Mouse (Mus musculus): ENCODE data around the gene Ccna2. TPM values are rescaled to one million over a fixed set of nuclear protein-coding genes. Genes with fewer than 3 reads are reported as not detected.

Ccna2 gene
- total RNA-seq, 1 experiment from 2014 or later: 1.0 TPM

DNA sequence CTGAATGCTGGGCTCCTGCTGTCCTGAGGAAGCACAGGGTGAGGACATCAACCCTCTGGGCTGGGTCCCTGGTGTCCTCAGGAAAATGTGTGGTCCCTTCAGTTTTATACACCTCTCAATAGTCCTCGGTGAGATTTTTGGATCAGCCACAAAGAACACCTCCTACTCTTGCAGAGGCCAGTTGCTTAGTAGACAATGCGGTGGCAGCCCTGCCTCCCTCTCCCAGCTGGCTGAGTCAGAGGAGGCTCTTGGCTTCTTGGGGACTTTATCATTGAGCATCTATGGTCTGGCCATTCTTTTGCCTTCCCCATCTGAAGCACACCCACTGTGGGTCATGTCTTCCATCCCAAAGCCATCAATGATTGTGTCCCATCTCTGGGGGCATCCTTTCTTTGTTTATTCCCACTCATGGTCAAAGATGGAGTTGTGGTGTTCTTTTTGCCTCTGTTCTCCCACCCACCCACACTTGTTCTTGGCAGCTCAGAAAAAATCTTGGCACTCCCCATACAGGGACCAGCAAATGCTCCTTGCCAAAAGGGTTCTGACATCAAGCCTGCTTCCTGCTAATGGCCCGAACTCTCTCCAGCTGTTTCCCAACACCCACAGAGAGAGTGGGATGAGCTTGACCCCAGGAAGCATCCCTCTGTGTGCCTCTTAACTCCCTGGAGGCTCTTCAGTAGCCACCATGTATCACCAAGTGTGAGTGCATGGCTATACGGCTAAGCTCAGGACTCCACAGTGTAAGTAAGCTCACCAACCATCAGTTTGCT lies 34.1 kb downstream of the Ccna2 start:
- no peak for ATAC-seq (replicated peaks; ENCODE audit: insufficient number of reproducible peaks, low FRiP score, low TSS enrichment, poor library complexity, severe bottlenecking)

DNA sequence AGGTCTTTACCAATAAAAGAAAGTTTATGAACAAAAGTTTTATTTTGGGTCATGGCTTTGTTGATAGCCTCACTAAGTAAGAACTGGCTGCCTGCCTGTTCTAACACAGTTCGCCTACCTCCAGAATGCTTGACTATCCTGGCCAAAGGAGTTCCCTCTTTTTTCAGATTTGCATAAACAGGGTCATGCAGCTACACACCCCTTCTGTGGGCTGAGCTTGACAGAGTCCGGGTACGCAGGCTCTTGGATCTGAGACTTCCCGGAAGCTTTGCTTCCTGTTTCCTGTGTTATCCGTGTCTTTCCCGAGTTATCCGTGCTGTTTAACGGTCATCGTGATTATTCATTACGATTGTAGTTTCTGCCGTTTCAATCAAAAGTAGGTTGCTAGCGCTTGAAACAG lies 35.9 kb downstream of the Ccna2 start:
- ATAC-seq (replicated peaks; ENCODE audit: insufficient number of reproducible peaks, low FRiP score, low TSS enrichment, poor library complexity, severe bottlenecking): no peak

DNA sequence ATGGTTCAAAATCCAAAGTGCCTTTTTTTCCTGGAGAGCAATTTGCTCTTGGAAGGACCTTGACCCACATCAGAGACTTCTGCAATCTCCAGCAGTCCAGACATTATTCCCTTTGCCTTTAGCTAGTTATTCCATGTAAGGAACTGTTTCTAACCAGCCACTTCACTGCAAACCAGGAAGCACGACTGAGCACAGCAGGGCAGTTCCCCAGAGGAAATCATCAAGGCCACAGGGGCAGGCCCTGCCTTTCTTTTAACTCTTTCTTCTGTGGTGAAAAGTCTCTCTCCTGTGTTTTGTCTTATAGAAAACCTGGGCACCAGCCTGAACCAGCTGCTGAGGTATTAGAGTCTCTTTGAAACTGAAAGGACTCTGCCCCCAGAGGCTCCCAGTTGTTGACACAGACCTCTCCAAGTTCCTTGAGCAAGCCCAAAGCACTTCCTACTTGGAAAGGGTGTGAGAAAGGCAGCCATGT lies 38.7 kb downstream of the Ccna2 start:
- ATAC-seq (replicated peaks; ENCODE audit: insufficient number of reproducible peaks, low FRiP score, low TSS enrichment, poor library complexity, severe bottlenecking): no peak

DNA sequence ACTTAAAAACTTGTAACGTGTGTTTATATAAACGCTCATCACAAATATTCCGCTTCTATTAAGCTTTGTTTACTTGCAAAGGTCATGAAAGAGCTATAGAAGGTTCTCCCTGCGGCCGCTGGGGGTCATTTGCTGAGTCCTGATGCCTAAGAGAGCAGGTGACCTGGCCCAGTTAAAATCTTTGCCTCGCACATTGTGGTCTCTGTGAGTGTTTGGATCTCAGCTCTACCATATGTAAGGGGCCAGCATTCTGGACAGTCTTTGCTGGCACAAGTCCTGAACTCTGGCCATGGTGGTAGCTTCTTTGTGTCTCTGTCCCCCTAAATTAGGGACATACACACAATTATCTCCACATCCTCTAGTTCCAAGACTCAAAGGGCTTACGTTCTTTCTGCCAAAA lies 39.2 kb downstream of the Ccna2 start:
- no peak for ATAC-seq (replicated peaks; ENCODE audit: insufficient number of reproducible peaks, low FRiP score, low TSS enrichment, poor library complexity, severe bottlenecking)

- ATAC-seq (replicated peaks; ENCODE audit: insufficient number of reproducible peaks, low FRiP score, low TSS enrichment, poor library complexity, severe bottlenecking): no peak
Observed at GRCm38 (mm10) chr3:36531979-36532542, 39.9 kb downstream of the Ccna2 start.

DNA sequence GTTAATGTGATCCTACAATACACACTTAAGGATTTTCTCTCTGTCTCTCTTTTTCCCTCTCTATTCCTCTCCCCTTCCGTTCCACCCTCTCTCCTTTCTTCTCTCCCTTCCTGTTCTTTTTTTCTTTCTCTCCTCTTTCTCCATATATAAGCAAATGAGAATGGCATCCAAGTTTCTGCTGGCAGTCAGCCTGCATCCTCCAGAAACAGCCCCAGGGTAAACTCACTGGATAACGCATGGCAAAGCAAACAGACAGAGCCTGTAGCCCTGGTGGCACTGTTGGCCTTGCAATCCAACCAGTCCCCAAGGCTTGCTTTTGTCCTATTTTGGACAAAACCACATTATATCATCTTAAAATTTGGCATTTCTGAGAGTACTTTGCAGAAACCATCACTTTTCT lies 40.7 kb downstream of the Ccna2 start:
- ATAC-seq (replicated peaks; ENCODE audit: insufficient number of reproducible peaks, low FRiP score, low TSS enrichment, poor library complexity, severe bottlenecking): no peak

DNA sequence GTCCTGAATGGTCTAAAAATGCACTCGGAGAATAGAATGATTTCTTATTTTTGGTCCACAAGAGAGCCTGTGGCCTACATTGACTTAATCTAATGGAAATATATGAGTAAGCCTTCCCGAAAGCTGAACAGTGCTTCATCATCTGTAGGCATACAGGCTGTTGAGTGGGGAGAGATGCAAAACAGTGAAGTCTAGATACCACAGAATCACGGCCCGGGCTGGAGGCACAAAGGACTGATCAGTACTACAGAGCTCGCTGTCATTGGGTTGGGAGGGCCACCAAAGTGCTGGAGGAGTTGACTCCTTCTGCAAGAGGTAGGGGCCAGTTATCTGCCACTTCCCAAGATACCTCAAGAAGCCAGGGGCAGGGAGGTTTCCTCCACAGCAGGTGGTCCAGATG lies 41.2 kb downstream of the Ccna2 start:
- ATAC-seq (replicated peaks; ENCODE audit: insufficient number of reproducible peaks, low FRiP score, low TSS enrichment, poor library complexity, severe bottlenecking): no peak

- no peak for ATAC-seq (replicated peaks; ENCODE audit: insufficient number of reproducible peaks, low FRiP score, low TSS enrichment, poor library complexity, severe bottlenecking)
Observed at GRCm38 (mm10) chr3:36530345-36530744, 41.6 kb downstream of the Ccna2 start.

DNA sequence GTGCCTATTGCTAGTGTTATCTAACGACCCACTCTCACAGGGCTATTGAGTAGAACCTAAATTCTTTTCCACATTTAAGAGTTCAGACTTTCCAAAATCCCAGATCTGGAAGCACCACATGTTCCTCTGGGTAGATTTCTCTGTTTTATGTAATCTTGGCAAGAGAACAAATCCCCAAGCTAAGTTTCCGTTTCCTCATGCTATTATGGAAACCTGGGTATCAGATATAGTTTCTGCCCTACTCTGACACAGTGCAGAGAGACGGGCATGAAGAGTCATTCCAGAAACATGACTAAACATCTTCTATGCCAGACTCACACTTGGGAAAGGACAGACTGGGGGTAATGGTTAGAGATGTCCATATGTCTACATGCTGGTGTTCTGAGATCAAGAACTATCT lies 47.5 kb downstream of the Ccna2 start:
- ATAC-seq (replicated peaks; ENCODE audit: insufficient number of reproducible peaks, low FRiP score, low TSS enrichment, poor library complexity, severe bottlenecking): no peak

DNA sequence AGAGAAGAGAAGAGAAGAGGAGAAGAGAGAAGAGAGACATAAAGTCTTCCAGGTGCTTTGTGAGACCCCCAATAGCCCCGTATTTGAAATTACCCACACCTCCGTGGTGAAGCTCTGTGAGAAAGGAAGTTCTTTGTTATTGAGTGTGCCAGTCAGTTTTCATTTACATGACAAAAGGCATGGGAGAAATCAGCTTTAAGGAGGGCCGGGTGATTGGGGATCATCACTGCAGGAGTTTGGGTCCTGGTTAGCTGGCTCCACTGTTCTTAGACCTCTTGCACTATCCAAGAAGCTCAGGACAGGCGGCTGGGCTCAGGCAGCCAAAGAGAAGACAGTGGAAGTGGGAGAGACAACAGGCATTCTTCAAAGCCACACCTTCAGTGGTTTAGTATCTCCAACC lies 49.8 kb downstream of the Ccna2 start:
- no peak for ATAC-seq (replicated peaks; ENCODE audit: insufficient number of reproducible peaks, low FRiP score, low TSS enrichment, poor library complexity, severe bottlenecking)

DNA sequence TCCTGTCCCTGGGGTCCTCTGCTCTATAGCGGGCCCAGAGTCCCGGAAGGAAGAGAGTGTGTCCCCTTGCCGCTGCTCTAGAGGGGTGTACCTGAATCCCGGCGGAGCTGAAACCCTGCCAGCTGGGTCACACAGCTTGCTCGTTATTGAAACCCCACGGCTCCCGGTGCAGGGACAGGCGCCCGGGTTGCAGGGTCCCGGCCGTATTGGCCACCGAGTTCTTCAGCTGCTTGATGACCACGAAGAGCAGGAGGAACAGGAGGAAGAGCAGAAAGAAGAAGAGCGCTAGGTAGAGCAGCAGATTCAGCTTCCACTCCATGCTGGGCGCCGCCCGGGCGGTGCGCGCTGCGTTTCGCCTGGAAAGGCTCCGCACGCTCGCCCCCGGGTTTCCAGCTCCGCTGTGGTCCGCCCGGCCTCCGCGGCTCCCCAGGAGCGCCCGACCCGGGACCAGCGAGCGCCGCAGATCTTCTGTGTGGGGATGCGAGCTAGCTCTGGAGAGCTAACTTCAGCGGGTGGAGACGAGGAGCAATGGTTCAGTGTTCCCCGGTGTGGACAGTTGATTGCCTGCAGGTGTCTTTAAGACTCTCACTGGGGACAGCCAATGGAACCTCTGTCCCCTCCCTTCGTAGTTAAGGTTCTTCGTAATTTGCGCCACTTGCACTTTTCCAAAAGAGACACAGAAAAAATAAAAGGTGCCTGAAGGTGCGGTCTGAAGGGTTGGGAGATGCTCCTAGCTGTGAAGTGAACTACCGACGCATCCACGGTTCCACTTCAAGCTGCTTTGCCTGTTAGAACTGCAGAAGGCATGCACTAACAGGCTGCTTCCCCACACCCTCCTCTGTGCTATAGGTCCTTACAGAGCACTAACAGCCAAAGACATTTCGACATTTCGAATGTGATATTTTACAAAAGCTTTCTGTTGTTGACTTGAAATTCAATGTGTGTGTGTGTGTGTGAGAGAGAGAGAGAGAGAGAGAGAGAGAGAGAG lies 50.6 kb downstream of the Ccna2 start, which contains the start of gene Gm11549:
Gm11549 (minus strand) TSS at position 741 of the 988 bp plus-strand sequence.
- ATAC-seq (replicated peaks; ENCODE audit: insufficient number of reproducible peaks, low FRiP score, low TSS enrichment, poor library complexity, severe bottlenecking): no peak

- ATAC-seq (replicated peaks; ENCODE audit: insufficient number of reproducible peaks, low FRiP score, low TSS enrichment, poor library complexity, severe bottlenecking): no peak
Observed at GRCm38 (mm10) chr3:36516196-36516595, 55.8 kb downstream of the Ccna2 start.

Other genes starting within 250 kb of the Ccna2 start
- gene Anxa5, start 96.3 kb downstream of the Ccna2 start, total RNA-seq (2017): 119 to 215 TPM (median 164 TPM) in 3 replicates
- not detected in 3 replicates for gene 1810062G17Rik, start 96.2 kb downstream of the Ccna2 start, total RNA-seq (2017)
- gene Gm11549, start 50.3 kb downstream of the Ccna2 start, total RNA-seq (2017): not detected in 3 replicates
- gene Exosc9, start 19.5 kb downstream of the Ccna2 start, total RNA-seq (2017): 64.1 to 69.4 TPM (median 65.2 TPM) in 3 replicates
- gene Bbs7, start 41.3 kb upstream of the Ccna2 start, total RNA-seq (2017): 0.32 to 2.4 TPM (median 0.58 TPM) in 3 replicates
- gene Trpc3, start 118.0 kb upstream of the Ccna2 start, total RNA-seq (2017): not detected in 3 replicates

All from monocyte, adult 5-6 weeks (primary cell).